Mouse (Mus musculus) forebrain, embryonic 10.5 days (tissue): ENCODE results near the gene Macc1. TPM values are rescaled to one million over a fixed set of nuclear protein-coding genes. Genes with fewer than 3 reads are reported as not detected.
A peak's percentile ranks its signal among the peaks of the same experiment; 100 is the strongest.

Source experiments
- DNase-seq: peaks from one replicate; pipeline ENCODE4 v3.0.0-alpha.2; 2017; ENCODE audit warnings: low spot score; ENCODE audit errors: extremely low spot score
- H3K27ac ChIP-seq: fragments of 300-500 bp; sonication (generic); 2 replicates; pipeline ENCODE4 v1.5.1; 2016; ENCODE audit warnings: mild to moderate bottlenecking
- H3K27me3 ChIP-seq: fragments of 300-500 bp; sonication (generic); 2 replicates; pipeline ENCODE4 v1.6.1; 2016; ENCODE audit warnings: mild to moderate bottlenecking; ENCODE audit not compliant: poor library complexity, severe bottlenecking
- H3K36me3 ChIP-seq: fragments of 300-500 bp; sonication (generic); replicated peaks from 2 replicates; pipeline ENCODE4 v1.6.1; 2016; ENCODE audit warnings: mild to moderate bottlenecking, moderate library complexity
- H3K4me1 ChIP-seq: fragments of 300-500 bp; sonication (generic); 2 replicates; pipeline ENCODE4 v1.6.1; 2016
- H3K4me3 ChIP-seq: fragments of 300-500 bp; sonication (generic); 2 replicates; pipeline ENCODE4 v1.5.1; 2016; ENCODE audit warnings: mild to moderate bottlenecking, moderate library complexity
- H3K9me3 ChIP-seq: fragments of 300-500 bp; sonication (generic); 2 replicates; pipeline ENCODE4 v1.6.1; 2016; ENCODE audit warnings: mild to moderate bottlenecking, moderate library complexity
- WGBS: fragments of 180-500 bp; shearing (Covaris S2); methylation state at CpG from one replicate; pipeline ENCODE4 v1.1.7; 2016; 5-methylcytosine and 5-hydroxymethylcytosine counted together
- polyA plus RNA-seq: library from polyadenylated mRNA; unstranded; fragments of >200 nt; fragmentation: Nextera tagmentation; extraction: Ambion mirVana; gene quantifications from 2 replicates; pipeline ENCODE4 v1.2.1, GENCODE M21; 2016

Macc1 gene
- polyA plus RNA-seq, 1 experiment from 2014 or later, result 0.30 TPM

- no peaks in the 10 kb centered on the region for H3K36me3 ChIP-seq
- H3K4me1 ChIP-seq, result no peaks in the 10 kb centered on the region
- 90% methylated on average over 2 of the region's 2 CpGs for WGBS
- no peak for DNase-seq
- H3K4me3 ChIP-seq, result no peak overlapping the region
- H3K27ac ChIP-seq, result no peak overlapping the region
- no peaks in the 10 kb centered on the region for H3K9me3 ChIP-seq
- H3K27me3 ChIP-seq, result no peaks in the 10 kb centered on the region
Observed at GRCm38 (mm10) chr12:119398046-119398659, 84.1 kb downstream of the Macc1 start.

- no peak for DNase-seq
- H3K9me3 ChIP-seq, result no peaks in the 10 kb centered on the region
- H3K4me1 ChIP-seq, result no peaks in the 10 kb centered on the region
- no peak overlapping the region for H3K4me3 ChIP-seq
- no peaks in the 10 kb centered on the region for H3K36me3 ChIP-seq
- no peak overlapping the region for H3K27ac ChIP-seq
- H3K27me3 ChIP-seq, result no peaks in the 10 kb centered on the region
- WGBS, result 90% methylated on average over 1 of the region's 1 CpGs
Observed at GRCm38 (mm10) chr12:119402273-119402672, 88.2 kb downstream of the Macc1 start.

DNA sequence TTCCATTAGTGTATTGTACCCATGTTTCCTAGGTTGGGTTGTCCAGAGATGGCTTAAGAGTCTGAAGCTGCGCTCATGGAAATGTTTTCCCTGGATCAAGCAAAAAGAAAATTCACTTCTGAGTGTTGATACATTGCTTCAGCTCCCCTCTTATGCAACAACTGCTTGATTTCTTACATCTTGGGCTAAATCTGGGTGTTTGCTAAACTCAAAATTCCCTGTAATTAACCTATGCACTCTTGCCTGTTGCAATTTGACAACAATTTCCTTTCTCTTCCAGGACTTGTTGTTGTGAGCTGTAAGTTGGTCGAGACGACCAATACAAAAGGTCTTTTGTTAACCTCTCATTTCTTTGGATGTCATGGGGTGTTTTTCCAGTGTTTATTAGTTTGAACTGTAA, 88.7 kb downstream of the Macc1 start:
- Histone ChIP-seq H3K27me3 (no peaks in the 10 kb centered on the region), H3K4me3 (no peak overlapping the region), H3K27ac (no peak overlapping the region), H3K4me1 (no peaks in the 10 kb centered on the region), H3K36me3 (no peaks in the 10 kb centered on the region), H3K9me3 (no peaks in the 10 kb centered on the region)
- no peak for DNase-seq
- 42% methylated on average over 3 of the region's 3 CpGs for WGBS

DNA sequence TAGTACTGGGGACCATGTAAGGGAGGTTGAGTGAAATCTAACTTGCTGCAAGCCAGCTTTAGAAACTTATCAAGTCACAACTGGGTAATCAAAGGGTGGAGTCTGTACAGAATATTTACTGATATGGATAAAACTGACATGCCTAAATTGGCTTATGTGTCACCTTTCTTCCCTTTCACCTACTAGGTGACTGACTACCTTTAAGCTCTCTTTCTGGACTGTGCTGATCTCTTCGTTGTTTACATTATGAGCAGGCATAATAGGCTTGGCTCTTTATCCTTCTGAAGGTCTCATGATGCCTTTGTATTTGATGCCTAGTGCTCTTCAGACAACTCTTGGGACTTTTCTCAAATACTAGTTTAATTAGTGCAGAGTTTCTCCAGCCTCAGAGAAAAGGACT, 90.7 kb downstream of the Macc1 start:
- no peak for DNase-seq
- Histone ChIP-seq H3K27ac (no peak overlapping the region), H3K4me1 (no peaks in the 10 kb centered on the region), H3K27me3 (no peaks in the 10 kb centered on the region), H3K9me3 (no peaks in the 10 kb centered on the region), H3K4me3 (no peak overlapping the region), H3K36me3 (no peaks in the 10 kb centered on the region)
- 88% methylated on average over 1 of the region's 1 CpGs for WGBS

DNA sequence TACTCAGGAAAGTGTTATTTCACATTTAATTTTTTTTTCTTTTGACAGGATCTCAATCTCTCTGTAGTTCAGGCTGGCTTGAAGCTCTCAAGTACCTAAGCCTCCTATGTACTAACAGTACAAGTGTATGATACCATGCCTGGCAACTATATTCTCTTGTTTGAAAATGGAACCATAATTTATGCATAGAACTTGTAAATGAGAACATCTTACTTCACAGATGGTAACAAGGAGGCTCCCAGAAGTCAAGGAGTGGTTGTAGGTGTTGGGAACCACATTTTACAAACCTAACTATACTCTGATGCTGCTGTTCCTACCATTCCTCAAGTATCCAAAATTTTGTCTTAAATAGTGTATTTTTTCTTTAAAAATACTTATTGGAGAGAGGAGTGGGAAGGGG, 96.5 kb downstream of the Macc1 start:
- Histone ChIP-seq H3K4me3 (no peak overlapping the region), H3K9me3 (no peaks in the 10 kb centered on the region), H3K27ac (no peak overlapping the region), H3K36me3 (no peaks in the 10 kb centered on the region), H3K27me3 (no peaks in the 10 kb centered on the region), H3K4me1 (no peaks in the 10 kb centered on the region)
- DNase-seq, result no peak

GRCm38 (mm10) chr12:119410956-119411355, 96.9 kb downstream of the Macc1 start:
- no peaks in the 10 kb centered on the region for H3K27me3 ChIP-seq
- no peak overlapping the region for H3K27ac ChIP-seq
- H3K4me1 ChIP-seq, result no peaks in the 10 kb centered on the region
- H3K36me3 ChIP-seq, result no peaks in the 10 kb centered on the region
- DNase-seq, result no peak
- H3K4me3 ChIP-seq, result no peak overlapping the region
- 93% methylated on average over 2 of the region's 2 CpGs for WGBS
- H3K9me3 ChIP-seq, result no peaks in the 10 kb centered on the region

DNA sequence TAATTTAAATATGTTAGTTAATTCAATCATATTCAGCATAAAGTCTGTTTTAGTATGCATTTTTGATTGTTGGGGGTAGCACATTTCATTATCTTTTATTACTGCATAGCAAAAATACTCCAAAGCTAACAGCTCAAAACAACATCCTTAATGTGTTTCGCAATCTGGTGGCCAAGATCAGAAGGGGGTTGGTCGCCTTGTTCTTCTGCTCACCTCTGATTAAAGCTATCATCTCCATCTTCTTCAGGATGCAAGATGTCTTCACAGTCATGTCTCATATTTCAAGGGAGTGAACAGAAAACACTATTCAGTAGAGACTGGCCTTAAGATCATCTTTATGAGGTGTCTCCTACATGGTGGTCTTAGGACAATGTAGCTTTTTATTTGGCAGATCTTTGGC, 97.9 kb downstream of the Macc1 start:
- Histone ChIP-seq H3K27me3 (no peaks in the 10 kb centered on the region), H3K36me3 (no peaks in the 10 kb centered on the region), H3K4me1 (no peaks in the 10 kb centered on the region), H3K4me3 (no peak overlapping the region), H3K27ac (no peak overlapping the region), H3K9me3 (no peaks in the 10 kb centered on the region)
- no peak for DNase-seq
- WGBS, result 88% methylated on average over 2 of the region's 2 CpGs

DNA sequence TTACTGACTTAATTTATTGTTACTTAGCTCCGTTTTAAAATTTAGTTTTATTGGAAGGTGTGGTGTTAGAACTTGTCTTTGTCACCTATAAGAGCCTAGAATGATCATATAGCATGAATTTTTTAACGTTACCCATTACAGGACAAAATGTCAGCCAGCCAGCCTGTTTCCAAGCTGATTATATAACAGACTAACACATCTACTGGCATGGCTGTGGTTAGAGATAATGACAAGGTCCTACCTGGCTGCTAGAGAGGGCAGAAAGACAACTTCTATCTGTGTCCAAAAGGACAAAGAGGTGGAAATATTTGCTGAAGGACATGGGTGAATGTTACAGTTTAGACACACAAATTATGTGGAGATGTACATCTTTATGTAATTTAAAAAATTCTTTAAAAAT, 101.8 kb downstream of the Macc1 start:
- Histone ChIP-seq H3K4me1 (no peaks in the 10 kb centered on the region), H3K36me3 (no peaks in the 10 kb centered on the region), H3K27me3 (no peaks in the 10 kb centered on the region), H3K27ac (no peak overlapping the region), H3K4me3 (no peak overlapping the region), H3K9me3 (no peaks in the 10 kb centered on the region)
- 88% methylated on average over 2 of the region's 2 CpGs for WGBS
- no peak for DNase-seq

DNA sequence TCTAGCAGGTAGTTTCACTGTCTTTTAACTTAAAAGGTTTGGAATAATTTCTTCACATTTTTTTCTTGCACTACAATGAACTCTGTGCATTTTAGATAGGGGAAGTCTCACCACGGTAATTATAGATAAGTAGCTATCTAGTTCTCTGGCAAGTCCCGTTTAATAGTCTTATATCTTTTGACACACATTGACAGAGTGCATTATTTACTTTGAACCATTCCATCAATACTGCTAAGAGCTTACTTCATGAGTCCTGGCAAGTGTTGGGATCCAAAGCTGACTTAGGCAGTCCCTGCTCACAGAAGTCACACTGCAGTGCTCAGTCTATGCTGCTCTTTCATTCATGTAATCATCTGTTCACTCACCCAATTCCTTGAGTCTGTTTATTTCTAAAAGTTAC, 111.7 kb downstream of the Macc1 start:
- WGBS, result 86% methylated on average over 2 of the region's 2 CpGs
- DNase-seq, result no peak

GRCm38 (mm10) chr12:119426182-119426886, 112.3 kb downstream of the Macc1 start:
- Histone ChIP-seq H3K27ac (no peak overlapping the region), H3K4me3 (no peak overlapping the region), H3K36me3 (no peaks in the 10 kb centered on the region), H3K4me1 (no peaks in the 10 kb centered on the region), H3K9me3 (no peaks in the 10 kb centered on the region), H3K27me3 (no peaks in the 10 kb centered on the region)
- no peak for DNase-seq
- WGBS, result 98% methylated on average over 2 of the region's 2 CpGs

More for the DNA sequence above, 111.7 kb downstream of the Macc1 start:
- H3K27ac ChIP-seq, result no peak overlapping the region
- no peak overlapping the region for H3K4me3 ChIP-seq
- no peaks in the 10 kb centered on the region for H3K4me1 ChIP-seq
- H3K27me3 ChIP-seq, result no peaks in the 10 kb centered on the region
- H3K9me3 ChIP-seq, result no peaks in the 10 kb centered on the region
- no peaks in the 10 kb centered on the region for H3K36me3 ChIP-seq

DNA sequence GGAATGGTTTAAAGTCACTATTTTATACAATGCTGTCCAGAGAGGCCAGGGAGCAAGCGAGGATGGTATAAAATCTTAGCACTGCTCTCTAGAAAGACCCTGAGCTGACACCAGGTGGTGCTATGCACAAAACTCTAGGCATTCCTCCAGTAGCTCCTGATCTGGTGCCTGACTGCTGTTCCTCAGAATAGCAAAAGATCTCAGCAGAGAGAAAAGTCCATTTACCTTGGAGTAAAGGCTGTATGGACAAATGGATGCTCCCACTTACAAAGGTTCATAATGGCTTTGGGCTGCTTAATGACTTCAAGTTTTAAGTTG, 112.8 kb downstream of the Macc1 start:
- WGBS, result 59% methylated on average over 1 of the region's 1 CpGs
- H3K4me3 ChIP-seq, result no peak overlapping the region
- no peaks in the 10 kb centered on the region for H3K36me3 ChIP-seq
- no peaks in the 10 kb centered on the region for H3K9me3 ChIP-seq
- H3K27ac ChIP-seq, result no peak overlapping the region
- DNase-seq, result peak; percentile 31
- H3K27me3 ChIP-seq, result no peaks in the 10 kb centered on the region
- no peaks in the 10 kb centered on the region for H3K4me1 ChIP-seq

DNA sequence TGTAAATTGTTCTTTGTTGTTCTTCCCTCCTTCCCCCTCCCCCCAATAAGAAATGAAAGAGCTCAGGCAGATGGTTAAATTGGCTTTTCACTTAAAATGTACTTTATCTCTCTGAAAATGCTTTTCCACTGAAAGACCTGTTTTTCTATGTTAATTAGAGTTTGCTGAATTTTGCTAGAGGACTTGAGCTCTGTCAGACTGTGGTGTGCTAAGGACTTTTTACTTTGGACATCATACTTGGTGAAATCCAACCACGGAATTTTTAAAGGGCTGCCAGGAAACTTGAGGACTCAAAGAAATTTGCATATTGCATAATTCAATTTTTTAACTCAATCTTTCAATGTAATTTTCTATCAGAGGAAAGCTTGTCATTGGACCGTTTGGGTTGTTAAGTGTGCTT, 126.7 kb downstream of the Macc1 start:
- Histone ChIP-seq H3K36me3 (no peaks in the 10 kb centered on the region), H3K9me3 (no peaks in the 10 kb centered on the region), H3K4me3 (no peak overlapping the region), H3K4me1 (no peaks in the 10 kb centered on the region), H3K27ac (no peak overlapping the region), H3K27me3 (no peaks in the 10 kb centered on the region)
- no peak for DNase-seq
- 77% methylated on average over 2 of the region's 2 CpGs for WGBS

DNA sequence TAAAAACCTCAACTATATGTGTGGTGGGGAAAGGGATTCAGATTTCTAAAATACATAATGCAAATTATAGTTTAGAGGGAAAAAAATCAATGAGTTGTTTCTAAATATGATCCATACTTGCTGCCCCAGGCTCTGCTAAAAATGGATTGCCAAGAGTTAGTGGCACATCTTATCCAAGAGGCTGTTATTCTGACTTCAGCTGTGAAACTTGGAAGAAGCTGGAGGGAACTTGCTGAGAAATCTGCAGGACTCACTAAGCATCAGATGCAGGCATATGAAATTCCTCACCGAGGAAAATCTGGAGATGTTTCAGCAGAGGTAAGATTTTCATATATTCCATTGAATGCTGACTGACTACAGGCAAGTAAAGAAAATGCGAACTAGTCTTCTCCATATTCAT, 136.0 kb downstream of the Macc1 start:
- WGBS, result 98% methylated on average over 2 of the region's 2 CpGs
- no peaks in the 10 kb centered on the region for H3K27me3 ChIP-seq

GRCm38 (mm10) chr12:119451232-119451631, 137.2 kb downstream of the Macc1 start:
- Histone ChIP-seq H3K9me3 (no peaks in the 10 kb centered on the region), H3K27ac (no peak overlapping the region)
- no peak for DNase-seq

More for the DNA sequence above, 136.0 kb downstream of the Macc1 start:
- no peak overlapping the region for H3K27ac ChIP-seq
- no peaks in the 10 kb centered on the region for H3K9me3 ChIP-seq
- no peak for DNase-seq
- H3K4me3 ChIP-seq, result no peak overlapping the region
- H3K36me3 ChIP-seq, result no peaks in the 10 kb centered on the region
- no peaks in the 10 kb centered on the region for H3K4me1 ChIP-seq

More at GRCm38 (mm10) chr12:119451232-119451631, 137.2 kb downstream of the Macc1 start:
- no peaks in the 10 kb centered on the region for H3K27me3 ChIP-seq
- H3K4me1 ChIP-seq, result no peaks in the 10 kb centered on the region
- WGBS, result 76% methylated on average over 3 of the region's 3 CpGs
- no peak overlapping the region for H3K4me3 ChIP-seq
- no peaks in the 10 kb centered on the region for H3K36me3 ChIP-seq
